Mouse (Mus musculus): Measurements from ENCODE around the gene Arfgef2.

Gene Arfgef2

GRCm38 (mm10) chr2:166805250-166806172, at the start of gene Arfgef2:
Gene Arfgef2, plus strand, starts transcription at chr2:166805588.
- peak; percentile 86 to 89 for DNase-seq (ENCODE audit: low spot score in 2 of 2)

GRCm38 (mm10) chr2:166757969-166758368, 47.4 kb upstream of the Arfgef2 start:
- DNase-seq (ENCODE audit: low spot score in 2 of 2) = no peak

GRCm38 (mm10) chr2:166764051-166764450, 41.3 kb upstream of the Arfgef2 start:
- DNase-seq (ENCODE audit: low spot score in 2 of 2) = no peak

DNA sequence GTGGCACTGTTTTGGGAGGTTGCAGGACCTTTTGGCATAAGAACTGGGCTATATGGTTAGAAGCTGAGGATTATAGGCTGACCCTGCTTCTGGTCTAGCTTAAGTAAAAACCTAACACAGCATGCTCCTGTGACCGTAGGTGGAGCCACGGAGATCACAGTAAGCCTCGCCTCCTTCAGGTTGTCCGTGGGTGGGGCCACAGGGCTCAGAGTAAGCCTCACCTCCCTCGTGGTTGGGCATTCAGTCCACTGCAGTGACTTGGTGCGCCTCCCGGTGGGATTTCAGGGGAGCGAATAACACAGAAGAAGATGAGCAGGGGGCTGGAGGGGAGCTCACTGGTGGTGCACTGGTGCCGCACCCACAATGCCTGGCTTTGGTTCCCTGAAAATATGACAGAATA, 37.8 kb upstream of the Arfgef2 start:
- DNase-seq (ENCODE audit: low spot score in 2 of 2) = no peak

GRCm38 (mm10) chr2:166771396-166771795, 34.0 kb upstream of the Arfgef2 start:
- no peak for DNase-seq (ENCODE audit: low spot score in 2 of 2)

DNA sequence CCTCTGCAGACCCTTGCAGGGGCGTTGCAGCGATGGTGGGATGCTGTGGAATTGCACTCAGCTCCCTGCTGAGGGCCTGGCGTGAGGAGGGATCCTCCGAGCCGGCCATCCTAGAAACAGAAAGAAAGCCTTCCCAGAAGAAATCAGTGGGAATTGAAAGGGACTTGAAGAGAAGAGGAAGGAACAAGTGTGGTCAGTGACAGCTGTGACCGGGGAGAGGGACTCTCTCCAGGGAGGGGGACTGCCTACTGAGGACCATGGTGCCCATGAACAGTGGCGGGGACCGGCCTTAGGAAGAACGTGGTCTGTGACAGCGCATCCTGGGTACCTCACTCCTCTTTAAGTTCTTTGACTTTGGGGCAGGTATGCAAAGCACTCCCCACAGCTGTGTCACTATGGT, 31.8 kb upstream of the Arfgef2 start:
- DNase-seq (ENCODE audit: low spot score in 2 of 2) = no peak

DNA sequence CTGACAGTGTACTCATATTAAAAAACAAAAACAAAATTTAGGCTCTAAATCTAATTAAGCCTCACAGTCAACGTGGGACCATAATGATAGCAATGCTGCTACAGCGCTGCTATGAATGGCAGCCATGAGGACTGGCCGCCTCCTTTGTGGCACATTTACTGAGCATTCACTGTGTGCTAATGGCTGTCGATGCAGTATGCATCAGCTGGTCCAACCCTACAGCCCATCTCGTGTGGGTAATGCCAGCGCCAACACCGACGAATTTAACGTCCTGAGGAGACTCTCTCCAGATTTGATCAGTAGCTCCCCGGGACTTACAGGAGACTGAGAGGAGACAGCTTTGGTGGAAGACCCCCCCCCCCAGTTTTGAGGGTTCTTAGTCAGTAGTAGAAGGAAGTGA, 31.1 kb upstream of the Arfgef2 start:
- DNase-seq (ENCODE audit: low spot score in 2 of 2) = no peak

DNA sequence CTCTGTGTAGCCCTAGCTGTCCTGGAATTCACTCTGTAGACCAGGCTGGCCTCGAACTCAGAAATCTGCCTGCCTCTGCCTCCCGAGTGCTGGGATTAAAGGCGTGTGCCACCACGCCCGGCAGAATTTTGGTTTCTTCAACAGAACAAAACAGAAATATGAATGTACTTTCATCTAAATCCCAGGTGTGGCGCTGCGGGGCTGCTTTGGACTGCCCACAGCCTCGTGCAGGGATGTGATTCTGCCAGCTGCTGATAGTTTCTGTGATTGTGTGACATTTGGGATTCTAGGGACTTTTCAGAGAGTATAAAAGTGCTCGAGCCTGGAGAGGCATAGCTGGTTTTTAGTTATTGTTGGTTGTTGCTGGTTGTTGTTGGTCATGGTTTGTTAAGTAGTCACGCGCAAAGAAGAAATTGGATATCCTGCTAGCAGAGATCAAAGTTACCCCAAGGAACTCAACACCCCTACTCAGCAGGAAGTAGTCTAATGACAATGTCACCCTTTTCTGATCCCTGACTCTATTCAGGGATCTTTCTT, 30.0 kb upstream of the Arfgef2 start:
- DNase-seq (ENCODE audit: low spot score in 2 of 2) = peak in 1 of 2 experiments; percentile 37

- peak; percentile 75 to 87 for DNase-seq (ENCODE audit: low spot score in 2 of 2)
These were observed 29.1 kb upstream of the Arfgef2 start for GRCm38 (mm10) chr2:166776272-166776671.

DNA sequence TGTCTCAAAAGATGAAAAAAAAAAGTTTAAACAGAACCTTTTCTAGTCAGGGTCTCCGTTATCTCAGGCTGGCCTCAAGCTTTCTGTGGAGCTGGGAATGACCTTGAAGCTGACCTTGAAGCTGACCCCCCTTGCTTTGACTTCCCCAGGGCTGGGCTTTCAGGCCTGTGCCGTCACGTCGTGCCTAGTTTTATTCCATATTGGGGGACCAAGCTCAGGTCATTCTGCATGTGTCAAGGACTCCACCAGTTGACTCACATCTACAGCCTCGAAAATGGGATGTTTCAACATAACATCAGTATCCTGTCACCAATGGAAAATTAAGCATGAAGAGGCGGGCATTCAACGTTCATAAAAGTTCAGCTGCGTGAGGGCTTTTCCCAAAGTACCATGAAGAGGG, 25.4 kb upstream of the Arfgef2 start:
- DNase-seq (ENCODE audit: low spot score in 2 of 2) = no peak

DNA sequence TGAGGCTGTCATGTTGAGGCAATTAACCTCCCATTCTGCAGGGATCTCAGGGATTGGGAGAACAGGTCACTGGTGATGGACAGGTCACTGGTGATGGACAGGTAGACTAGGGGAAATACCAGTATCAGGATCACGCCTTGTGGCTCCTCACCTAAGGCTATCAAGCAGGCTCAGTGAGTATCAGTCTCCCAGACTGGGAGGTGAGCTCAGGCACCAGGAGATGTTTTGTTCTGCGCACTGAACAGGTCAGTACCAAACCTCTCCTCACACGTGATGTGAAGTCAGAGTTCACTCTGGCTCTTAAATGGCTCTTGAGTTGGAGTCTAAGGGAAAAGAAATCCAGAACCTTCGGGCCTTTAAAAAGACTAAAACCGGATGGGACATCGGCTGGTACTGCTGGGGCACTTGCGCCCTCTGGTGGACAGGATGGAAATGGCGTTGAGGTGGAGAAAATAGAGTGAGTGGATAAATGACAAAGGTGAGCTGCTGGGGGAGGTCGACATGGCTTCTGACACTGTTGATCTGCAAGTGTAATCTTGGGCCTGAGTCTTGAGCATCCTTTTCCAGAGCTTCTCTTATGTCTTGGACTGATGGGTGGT, 24.3 kb upstream of the Arfgef2 start:
- DNase-seq (ENCODE audit: low spot score in 2 of 2) = peak; percentile 64 to 83

DNA sequence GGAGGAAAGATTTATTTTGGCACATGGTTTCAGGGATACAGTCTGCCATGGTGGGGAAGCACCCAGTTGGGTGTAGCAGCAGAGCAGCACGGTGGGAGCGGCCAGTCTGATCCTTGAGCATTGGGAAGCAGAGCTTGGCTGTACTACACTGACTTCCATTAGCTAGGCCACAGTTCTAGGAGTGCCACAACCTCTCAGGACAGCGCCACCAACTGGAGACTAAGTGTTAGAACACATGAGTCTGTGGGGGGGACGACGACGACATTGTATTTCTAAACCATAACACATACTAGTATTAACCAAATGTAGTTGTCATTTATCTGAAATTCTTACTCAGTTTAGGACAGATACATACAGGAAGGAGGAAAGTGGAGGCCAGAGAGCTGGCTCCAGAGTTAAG, 21.0 kb upstream of the Arfgef2 start:
- no peak for DNase-seq (ENCODE audit: low spot score in 2 of 2)

GRCm38 (mm10) chr2:166786353-166787004, 18.9 kb upstream of the Arfgef2 start:
- DNase-seq (ENCODE audit: low spot score in 2 of 2) = peak; percentile 80 to 85

DNA sequence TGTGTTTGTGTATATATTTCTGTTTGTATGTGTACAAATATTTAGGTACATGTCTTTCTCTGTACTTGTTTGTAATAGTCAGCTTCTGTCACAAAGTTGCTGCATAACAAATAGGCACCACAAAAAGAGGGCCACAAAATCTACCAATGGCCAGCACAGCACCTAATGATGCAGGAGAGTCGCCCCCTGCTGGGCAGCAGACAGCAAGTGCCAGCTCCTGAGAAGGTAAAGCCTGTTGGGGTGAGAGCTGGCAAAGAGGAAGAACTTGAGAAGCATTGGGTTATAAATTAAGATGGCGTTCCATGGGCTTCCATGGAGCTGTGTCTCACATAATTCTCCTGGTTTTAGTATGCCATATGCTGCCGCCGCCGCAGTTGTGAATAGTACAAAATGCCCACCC, 13.7 kb upstream of the Arfgef2 start:
- no peak for DNase-seq (ENCODE audit: low spot score in 2 of 2)

GRCm38 (mm10) chr2:166792355-166792754, 13.0 kb upstream of the Arfgef2 start, which contains the start of gene Trp53rkb:
Gene Trp53rkb, plus strand, starts transcription at chr2:166792531.
- DNase-seq (ENCODE audit: low spot score in 2 of 2) = no peak

DNA sequence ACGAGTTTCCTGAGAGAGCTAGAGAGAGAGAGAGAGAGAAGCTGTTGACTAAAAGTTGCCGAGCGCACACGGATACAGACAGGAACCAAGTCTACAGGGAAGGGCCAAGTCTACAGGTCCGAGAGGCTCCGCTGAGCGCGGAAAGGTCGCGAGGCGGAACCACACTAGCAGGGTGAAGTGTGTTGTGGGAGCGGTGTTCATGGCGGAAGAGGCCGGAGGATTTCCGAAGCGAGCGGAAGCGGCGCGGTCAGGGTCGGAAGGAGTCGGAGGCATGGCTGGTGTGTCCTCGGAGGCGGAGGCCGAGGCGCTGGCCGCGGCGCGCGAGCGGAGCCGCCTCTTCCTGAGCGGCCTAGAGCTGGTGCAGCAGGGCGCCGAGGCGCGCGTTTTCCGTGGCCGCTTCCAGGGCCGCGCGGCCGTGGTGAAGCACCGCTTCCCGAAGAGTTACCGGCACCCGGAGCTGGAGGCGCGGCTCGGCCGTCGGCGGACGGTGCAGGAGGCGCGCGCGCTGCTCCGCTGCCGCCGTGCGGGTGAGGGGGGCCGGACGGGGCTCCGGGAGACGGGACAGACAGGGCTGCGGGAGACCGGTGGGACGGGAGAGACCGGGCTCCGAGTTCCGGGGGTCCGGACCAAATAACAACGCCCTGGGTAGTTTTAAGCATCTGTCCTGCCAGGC, 11.7 kb upstream of the Arfgef2 start:
- peak; percentile 67 to 81 for DNase-seq (ENCODE audit: low spot score in 2 of 2)

GRCm38 (mm10) chr2:166799615-166800472, 5.5 kb upstream of the Arfgef2 start:
- no peak for DNase-seq (ENCODE audit: low spot score in 2 of 2)

GRCm38 (mm10) chr2:166800473-166800857, 4.9 kb upstream of the Arfgef2 start:
- no peak for DNase-seq (ENCODE audit: low spot score in 2 of 2)

DNA sequence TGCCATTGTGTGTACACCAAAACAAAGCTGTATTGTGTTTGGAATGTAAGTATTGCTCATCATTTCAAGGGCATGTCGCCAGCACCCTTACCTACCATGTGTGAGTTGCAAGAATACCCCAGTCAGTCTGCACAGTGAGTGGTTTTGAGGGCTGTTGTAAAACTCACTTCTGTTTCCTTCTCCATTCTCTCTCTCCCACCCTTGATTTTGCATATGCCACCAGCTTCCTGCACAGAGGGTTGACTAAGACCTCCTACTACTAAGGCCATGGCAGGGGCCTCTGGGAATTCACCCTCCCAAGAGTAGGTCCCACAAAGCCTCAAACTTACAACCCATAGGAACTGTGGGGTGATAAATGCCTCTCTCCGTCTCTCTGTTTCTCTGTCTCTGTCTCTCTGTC, 4.0 kb upstream of the Arfgef2 start:
- DNase-seq (ENCODE audit: low spot score in 2 of 2) = no peak

DNA sequence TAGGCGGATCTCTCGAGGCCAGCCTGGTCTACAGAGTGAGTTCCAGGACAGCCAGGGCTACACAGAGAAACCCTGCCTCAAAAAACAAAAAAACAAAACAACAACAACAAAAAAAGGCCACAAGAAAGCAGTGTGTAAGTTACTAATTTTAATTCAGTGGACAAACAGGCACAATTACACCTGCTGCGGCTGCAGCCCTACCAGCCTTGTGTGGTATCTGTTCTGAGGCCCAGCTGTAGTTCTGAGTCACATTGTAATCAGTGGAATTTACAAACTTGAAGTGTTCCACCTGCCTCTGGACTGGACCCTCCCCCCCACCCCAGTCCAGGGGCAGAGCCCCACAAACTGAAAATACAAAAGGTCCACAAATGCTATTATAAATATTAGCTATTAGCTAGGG, 2.1 kb upstream of the Arfgef2 start:
- no peak for DNase-seq (ENCODE audit: low spot score in 2 of 2)
